Mouse (Mus musculus) large intestine, adult 2 months (tissue): ENCODE measurements around the gene Dap. TPM values are rescaled to one million over a fixed set of nuclear protein-coding genes. Genes with fewer than 3 reads are reported as not detected.

Experiments used
- DNase-seq: peaks from one replicate; pipeline ENCODE4 v3.0.0-alpha.2; 2012; ENCODE audit warnings: low read depth, low spot score
- WGBS: fragments of 180-500 bp; shearing (Covaris S2); methylation state at CpG from one replicate; pipeline ENCODE4 v1.1.7; 2018; 5-methylcytosine and 5-hydroxymethylcytosine counted together
- polyA plus RNA-seq: library from polyadenylated mRNA; depleted of rRNA; stranded (reverse); fragments of >200 nt; gene quantifications from 2 replicates; pipeline ENCODE4 v1.2.3, GENCODE M21; 2012

Dap gene
- polyA plus RNA-seq, 1 experiment = 60.8 TPM

DNA sequence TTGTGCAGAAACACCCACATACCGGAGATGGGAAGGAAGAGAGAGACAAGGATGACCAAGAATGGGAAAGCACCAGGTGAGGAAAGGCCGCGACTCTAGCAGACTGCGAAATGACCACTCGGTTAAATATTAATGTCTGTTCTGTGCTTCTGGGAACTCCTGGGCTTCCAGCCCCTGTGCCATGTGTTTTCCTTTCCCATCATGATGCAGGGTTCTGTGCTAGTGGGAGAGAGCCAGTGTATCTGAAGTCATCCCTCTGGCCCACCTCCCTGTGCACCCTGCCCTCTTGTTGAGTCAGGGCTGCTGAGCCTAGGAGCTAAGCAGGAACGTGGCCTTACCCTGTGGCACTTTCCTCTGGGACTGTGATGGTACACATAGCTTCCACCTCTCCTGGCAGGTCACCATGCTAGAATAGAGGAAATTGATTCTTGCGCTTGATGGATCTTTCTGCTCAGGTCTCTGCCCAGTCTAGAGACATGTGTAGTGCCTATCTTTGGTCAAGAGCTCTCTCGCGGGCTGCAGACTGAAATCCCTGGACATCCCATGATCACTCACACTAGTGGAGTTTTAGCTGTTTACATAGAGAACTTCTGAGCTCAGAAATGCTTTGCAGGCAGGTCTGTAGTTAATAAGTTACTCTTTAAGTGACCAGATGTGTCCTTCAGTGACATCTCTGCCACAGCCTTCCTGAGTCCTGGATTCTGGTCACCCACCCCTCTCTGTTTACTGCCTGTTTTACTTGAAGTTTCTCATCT, 11.9 kb downstream of the Dap start:
- DNase-seq = no peak

DNA sequence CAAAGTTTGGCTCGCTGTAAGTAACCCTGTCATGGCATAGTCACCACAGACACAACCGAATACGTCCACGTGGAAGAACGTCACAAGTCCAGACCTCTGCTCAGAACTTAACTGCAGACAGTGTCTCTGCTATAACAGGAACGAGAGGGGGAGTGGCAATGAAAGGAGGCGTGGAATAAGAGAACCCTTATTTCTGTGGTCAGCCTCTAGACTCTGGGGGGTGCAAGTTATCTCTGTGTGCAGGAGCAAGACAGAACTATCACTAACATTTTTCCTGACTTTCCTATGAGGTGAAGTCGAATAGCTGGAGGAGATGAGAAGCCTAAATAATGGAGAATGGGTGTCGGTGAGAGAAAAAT, 12.4 kb downstream of the Dap start:
- no peak for DNase-seq
- WGBS = 73% methylated on average over 9 of the region's 9 CpGs

More for the DNA sequence above, 11.9 kb downstream of the Dap start:
- 59% methylated on average over 9 of the region's 9 CpGs for WGBS

DNA sequence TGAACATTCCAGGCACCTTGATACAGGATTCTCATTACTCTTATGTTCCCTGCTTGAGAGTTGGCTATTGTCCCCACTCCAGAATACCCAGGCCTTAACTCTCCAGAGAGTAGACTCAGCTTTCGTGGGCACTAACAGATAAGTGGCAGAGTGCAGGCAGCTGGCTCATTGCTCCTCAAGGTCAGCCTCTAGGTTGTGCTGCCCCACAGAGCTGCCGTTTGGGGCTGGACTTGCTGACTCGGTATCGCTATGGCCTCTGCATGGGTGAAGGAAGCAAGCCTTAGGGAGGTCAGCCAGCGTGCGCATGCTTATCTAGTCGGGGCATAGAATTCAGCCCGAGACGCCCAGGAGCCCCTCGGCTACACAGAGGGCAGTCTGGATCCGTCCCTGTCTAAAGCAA, 13.3 kb downstream of the Dap start:
- DNase-seq = no peak
- 84% methylated on average over 11 of the region's 11 CpGs for WGBS

DNA sequence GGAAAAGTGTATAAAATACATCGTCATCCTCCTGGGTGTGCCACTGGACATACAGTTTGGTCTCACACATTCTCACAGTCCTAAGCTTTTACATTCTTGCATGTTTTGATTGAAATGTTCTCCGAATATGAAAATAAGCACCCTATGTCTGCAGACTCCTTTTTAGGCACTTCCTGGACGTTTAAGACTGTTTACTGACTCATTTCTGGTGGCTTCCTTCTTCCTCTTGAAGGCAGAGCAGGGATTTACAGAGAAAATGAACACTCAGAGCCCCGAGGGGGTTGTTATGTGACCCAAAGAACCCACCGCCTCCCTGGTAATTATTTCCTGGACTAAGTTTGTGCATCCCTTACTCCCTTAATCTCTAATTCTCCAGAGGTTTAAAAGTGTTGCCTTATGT, 13.8 kb downstream of the Dap start:
- 54% methylated on average over 5 of the region's 5 CpGs for WGBS
- no peak for DNase-seq

DNA sequence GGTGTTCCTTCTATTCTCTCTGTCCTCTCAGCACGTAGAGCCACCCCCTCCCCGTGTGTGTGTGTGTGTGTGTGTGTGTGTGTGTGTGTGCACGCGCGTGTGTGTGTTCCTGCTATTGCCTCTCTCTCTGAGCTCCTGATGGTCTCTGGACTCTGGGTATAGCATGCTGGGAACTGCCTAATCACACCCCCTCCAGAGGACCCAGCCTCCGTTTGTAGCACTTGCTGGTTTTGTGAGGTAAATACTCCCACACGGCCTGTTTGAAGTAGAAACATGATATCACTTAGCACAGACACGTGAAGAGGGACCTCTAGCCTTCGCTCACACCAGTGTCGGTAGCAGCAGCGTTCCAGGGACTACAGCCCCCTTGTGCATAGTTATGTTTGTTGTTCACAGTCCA, 14.5 kb downstream of the Dap start:
- 78% methylated on average over 11 of the region's 11 CpGs for WGBS
- DNase-seq = no peak

DNA sequence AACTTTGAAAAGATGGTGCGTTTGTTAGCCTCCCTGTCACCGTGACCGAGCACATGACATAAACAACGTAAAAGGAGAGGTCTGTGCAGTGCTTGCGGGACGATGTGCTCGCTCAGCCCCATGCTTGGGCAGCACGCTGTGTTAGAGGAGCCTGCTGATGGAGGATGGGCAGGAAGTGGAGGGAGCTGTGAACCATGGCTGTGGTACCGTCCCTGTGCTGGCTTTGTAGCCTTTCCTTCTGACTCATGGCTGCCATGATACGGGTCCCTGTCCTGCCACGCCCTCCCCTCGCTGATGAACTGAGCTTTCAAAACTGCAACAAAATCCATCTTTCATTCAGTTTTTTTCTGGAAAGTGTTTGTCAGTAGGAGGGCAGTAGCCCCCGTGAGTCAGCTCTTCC, 15.6 kb downstream of the Dap start:
- no peak for DNase-seq
- WGBS = 85% methylated on average over 13 of the region's 13 CpGs

DNA sequence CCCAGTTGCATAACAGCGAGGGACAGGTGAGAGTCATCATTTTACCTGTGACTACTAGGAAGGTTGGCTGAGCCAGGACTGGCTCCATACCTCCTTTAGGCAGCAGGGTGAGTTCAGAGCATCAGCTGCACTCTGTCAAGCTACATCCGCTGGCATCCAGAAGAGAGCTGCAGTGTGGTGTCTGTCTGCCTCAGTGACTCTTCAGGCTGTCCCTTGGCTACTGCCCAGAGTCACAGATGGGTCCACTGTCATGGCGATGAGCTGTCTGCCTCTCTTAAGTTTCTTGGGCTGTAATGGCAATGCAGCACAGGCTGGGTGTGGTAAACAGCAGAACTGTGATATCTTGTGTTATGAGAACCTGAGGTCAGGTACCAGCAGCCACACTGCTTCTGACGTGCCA, 16.1 kb downstream of the Dap start:
- WGBS = 94% methylated on average over 4 of the region's 4 CpGs
- DNase-seq = no peak

DNA sequence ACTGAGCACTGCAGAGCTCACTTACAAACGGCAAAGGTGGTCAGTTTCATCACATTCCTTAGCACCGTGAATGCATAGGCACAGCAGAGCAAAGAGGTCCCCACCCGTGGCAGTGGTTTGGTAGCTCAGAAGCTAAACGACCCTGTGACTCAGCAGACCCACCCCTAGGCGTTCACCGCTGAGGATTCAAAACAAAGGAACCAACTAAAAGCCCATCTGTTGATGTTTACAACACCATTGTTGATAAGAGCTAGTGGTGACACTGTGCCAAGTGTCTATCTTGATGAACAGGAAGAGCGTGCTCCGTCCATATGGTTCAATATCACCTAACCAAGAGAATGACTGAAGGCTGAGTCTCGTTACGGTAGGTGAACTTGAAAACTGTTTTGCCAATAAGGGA, 19.1 kb downstream of the Dap start:
- DNase-seq = no peak
- 57% methylated on average over 10 of the region's 10 CpGs for WGBS

DNA sequence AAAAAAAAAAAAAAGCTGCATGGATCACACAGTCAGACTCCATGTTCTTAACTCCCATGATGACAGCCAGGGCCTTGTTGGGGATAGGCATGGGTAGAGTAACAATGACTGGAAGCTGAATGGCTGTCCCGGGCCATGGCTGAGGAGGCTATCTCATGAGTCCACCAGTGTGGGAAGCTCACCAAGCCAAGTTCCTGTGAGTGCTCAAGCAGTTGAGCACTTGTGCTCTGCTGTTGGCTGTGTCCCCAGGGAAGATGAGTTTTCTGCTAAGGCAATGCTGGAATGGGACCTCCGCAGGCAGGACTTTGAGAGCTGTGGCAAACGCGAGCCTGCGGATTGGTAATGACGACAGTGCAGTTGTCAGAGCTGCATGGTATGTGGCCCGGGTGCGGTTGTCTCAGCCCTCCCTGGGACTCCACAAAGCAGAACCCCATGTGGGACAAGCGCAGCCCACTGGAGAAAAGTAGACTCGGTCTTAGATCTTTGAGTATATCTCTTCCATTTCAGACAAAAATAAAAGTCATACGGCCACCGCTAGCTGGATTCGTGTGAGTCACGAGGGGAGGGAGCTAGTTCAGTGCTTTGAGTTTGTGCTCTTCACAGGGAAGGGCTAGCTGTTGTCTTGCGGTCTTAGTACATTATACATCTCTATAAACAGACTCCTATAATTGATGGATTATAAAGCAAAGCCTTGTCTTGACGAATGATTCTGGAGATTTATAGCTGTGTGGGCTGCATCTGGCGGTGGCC, 20.8 kb downstream of the Dap start:
- no peak for DNase-seq
- 86% methylated on average over 17 of the region's 17 CpGs for WGBS

DNA sequence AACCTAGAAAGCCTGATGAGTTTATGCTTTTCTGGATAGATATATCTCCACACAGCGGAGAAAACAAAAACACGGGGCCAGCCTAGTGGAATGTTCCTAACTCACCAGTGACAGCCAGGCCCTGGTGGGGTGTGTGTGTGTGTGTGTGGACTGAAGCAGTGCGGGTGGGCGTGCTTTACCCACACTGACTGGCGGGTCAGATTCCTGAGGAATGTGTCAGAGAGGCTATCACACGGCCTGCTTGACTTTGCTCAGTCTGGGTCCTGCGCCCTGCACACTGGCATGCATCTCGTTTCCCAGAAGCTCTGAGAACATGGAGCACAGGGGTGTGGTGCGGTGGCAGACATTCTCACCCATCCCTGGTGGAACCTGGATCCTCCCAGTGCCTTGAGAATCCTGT, 21.8 kb downstream of the Dap start:
- no peak for DNase-seq
- 64% methylated on average over 9 of the region's 9 CpGs for WGBS

DNA sequence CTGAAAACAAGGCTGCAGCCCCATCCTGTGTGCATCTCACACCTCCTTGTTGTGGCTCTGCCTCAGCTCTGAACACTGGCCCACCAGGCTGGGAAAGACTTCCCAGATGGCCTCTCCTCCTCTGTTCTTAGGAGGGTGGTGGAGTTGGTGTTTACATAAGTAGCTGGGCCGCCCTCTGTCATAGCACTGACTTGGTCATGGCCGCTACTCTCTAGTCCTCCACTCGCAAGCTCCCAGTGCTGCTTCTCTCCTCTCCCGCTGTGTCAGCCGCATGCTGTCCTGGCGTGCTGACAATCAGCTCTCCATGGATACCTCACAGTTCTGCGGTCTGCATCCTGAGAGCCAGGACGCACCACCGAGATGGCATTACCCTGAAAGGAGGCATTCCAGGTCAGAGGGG, 22.9 kb downstream of the Dap start:
- WGBS = 81% methylated on average over 9 of the region's 9 CpGs
- DNase-seq = no peak

DNA sequence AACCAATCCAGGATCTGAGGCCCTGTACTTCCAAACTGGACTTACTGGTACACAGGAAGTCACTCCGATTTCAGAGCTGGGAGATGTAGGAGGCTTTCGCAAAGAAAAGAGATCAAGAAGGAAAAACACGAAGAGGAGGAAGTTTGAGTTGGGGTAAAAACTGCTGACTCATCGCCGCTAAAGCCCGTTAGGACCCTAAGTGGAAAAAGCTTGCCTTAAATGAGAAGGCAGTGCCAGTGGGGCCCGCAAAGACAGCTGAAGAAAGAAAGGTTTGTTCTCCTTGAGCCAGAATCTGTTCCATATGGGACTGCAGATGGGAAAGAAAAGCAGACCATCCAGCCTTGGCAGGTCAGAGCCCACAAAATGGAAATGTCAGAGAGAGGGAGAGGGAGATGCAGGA, 24.8 kb downstream of the Dap start:
- DNase-seq = no peak
- WGBS = 77% methylated on average over 7 of the region's 7 CpGs

DNA sequence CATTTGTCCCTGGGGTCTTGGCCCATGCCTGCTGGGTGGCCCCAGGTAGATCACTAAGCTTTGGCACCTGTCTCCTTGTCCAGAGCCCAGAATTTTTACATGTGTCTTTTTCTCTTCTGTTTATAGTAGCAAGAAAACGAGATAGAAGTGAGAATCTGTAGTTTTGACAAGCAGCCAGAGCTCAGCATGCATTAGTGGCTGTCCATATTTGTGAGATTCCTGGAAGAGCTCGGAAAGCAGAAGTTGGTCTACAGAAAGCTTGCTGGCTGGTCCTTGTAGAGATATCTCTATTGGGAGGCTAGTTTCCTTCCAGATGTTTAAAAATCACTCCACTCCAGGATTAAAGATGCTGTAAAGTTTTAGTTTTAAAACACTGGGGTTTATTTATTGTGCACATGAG, 25.9 kb downstream of the Dap start:
- WGBS = 62% methylated on average over 2 of the region's 2 CpGs
- DNase-seq = no peak

DNA sequence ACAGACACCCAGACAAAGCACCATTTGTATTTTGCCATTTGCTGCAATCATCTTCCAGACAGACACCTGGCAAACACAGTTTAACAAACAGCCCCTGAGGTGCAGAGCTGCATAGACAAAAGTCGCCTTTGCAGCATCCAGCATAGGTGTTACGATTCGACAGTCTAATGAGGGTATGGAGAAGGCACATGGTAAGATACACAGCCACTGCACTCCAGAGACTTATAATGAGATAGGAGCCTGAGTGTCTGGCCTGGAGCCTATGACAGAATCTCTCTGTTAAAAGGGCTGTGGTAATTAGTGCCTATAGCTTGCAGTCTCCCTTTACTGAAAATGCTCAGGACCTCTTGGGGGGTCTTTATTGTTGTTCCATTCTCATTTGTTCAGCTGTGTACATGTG, 26.6 kb downstream of the Dap start:
- 93% methylated on average over 3 of the region's 3 CpGs for WGBS

DNA sequence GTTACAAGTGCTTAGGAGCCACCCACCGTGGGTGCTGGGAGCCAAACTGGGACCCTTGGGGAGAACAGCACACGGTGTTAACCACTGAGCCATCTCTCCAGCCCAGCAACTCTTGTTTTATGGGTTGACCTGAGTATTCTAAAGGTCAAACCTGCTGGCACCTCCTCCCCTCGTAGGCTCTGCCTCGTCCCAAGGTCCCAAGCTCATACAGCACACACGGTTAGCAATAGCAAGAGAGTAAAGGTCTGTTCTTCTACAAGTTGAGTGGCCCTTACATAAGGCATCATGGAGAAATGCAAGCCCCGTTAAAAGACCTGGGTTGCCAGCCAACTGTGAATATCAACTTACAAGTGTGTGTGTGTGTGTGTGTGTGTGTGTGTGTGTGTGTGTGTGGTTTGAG, 27.1 kb downstream of the Dap start:
- whole genome bisulfite sequencing = 73% methylated on average over 6 of the region's 6 CpGs
- no peak for DNase-seq

More for the DNA sequence above, 26.6 kb downstream of the Dap start:
- no peak for DNase-seq

DNA sequence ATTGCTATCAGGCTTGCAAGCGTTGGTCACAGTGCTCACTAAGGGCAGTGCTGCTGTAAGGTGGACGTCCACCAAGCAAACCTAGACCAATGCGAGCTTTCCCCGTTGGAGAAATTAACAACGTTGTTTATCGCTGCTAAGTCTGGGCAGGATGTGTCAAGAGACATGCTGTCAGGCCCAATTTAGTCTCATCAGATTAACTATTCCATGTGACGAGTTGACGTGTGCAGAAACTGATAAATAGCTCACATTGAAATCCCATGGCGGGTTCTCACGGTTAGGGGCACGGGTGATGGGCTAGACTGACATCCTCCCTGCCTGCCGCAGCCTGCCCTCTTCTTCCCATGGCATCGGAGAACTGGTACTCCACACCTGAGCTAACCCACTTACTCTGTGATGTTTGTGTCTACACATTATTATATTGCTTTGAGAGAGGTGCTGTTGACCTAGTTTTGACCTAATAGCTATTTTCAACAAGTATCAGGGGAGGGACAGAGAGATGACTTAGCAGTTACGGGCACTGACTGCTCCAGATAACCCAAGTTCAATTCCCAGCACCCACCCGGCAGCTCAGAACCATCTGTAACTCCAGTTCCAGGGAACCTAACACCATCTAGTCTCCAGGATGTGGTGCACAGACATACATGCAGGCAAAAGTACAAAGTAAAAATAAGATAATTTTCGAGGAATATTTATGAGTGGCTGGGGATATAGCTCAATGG, 28.6 kb downstream of the Dap start:
- DNase-seq = no peak
- WGBS = 92% methylated on average over 16 of the region's 16 CpGs

DNA sequence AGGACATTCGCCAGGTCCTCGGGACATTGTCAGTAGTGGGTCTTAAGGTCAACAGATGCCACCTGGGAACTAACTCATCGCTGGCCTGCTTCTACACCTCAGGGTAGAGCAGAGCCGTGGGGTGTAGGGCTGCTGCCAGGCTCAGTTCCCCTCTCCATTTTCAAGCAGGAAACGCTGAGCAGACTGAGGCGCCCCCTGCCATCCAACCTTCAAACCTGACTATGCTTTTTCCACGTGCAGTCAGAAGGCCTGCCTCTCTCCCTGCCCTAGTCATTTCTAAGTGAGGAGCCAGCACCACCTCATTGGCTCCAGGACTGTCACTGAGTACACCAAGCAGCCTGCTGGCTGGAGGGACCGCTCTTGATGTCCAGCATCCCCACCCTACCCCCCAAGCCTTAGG, 29.3 kb downstream of the Dap start:
- 81% methylated on average over 8 of the region's 8 CpGs for WGBS
- no peak for DNase-seq

DNA sequence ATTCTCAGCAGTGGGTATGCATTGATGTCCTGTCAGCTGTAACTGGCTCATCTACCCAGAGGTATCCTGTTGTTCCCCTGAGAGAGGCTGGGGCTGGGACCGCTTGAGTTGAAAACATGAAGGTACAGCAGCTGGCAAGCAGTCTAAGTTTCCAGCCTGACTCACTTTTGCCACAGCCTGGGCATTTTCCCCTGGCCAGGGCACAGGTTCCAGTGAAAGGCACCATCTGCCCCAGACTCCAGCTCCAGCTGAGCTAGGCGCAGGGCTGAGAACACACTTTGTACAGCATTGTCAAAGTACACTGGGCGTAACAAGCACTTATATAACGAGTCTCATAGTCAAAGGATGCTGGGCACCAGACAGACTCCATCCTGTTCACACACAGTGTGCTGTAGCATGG, 29.8 kb downstream of the Dap start:
- DNase-seq = no peak
- 73% methylated on average over 4 of the region's 4 CpGs for WGBS

DNA sequence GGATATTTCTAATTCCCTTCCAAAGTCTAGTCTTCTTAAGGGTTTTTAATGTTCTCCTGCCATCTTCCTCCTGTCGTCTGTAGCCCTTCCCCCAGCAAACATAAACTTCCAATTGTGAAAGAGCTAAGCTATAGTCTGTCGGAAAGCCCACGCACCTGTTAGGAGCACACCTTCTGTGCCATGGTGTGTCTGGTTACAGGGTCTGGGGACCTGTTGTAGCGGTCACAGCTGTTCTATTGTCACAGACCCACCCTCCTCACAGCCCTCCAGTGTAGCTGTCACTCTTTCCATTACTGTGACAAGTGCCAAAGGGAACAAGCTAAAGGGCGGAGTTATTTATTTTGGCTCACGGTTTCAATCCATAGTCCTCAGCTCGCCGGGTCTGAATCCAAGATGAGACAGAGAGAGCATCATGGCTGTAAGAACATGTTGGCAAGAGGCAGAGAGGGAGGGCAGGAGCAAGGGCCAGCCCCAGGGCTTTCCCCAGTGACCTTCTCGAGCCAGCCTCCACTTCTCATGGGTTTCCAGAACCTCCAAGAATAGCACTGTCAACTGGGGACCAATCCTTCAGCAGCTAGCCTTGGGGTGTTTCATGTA, 30.9 kb downstream of the Dap start:
- DNase-seq = no peak
- WGBS = 71% methylated on average over 9 of the region's 9 CpGs

DNA sequence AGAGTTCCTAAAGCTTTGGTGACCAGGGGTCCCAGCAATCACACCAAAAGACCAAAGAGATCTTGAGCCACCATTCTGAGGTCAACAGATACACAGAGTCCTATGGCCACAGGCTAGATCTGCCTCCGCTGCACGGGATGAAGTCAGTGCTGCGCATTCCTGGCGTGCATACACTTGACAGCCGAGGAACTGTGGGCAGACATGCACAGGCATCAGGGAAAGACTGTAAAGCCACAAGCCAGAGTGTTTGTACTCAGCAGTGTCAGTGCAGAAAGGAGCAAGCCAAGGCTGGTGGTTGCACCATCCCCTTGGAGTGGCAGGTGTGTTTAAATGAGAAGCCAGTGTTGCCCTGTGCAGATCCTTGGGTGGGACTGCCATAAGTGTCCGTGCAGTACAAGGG, 31.6 kb downstream of the Dap start:
- DNase-seq = no peak
- WGBS = 88% methylated on average over 6 of the region's 6 CpGs
